Mouse (Mus musculus) right cerebral cortex, postnatal 36 days (tissue): ENCODE data around the gene Zfp775.

Source experiments
- DNase-seq, 2 experiments: peaks; one replicate each; pipeline ENCODE4 v3.0.0; 2022; ENCODE audit warnings: low spot score in 2 of 2, mixed read lengths in 1 of 2

Gene Zfp775

DNA sequence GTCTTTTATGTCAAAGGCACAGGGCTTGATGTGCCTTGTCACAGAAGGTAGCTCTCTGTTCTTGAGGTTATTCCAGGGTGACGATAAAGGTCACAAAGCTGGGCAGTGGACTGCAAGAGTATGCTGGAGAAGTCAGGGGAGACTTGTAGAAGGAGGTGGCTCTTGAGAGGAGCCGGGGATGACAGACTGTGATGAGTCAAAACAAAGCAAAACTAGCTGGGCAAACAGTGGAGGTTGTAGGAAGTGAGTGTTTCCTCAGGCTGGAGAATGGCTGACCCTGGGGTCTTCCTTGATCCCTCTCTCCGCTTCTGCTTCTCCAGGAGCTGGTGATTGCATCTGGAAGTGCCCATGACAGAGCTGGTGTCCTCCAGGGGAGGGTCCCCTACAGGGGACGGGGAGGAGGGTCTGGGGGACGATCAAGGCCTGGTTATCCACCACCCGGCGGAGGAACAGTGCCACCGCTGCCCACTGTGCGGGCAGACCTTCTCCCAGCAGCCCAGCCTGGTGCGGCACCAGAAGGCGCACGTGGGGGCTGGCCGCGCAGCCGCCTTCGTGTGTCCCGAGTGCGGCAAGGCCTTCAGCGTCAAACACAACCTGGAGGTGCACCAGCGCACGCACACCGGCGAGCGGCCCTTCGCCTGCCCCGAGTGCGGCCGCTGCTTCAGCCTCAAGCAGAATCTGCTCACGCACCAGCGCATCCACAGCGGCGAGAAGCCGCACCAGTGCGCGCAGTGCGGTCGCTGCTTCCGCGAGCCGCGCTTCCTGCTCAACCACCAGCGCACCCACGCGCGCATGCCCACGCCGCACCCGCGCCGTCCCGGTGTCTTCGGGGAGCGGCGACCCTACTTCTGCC is 27.2 kb downstream of the Zfp775 start:
- peak; percentile 44 to 51 for DNase-seq

DNA sequence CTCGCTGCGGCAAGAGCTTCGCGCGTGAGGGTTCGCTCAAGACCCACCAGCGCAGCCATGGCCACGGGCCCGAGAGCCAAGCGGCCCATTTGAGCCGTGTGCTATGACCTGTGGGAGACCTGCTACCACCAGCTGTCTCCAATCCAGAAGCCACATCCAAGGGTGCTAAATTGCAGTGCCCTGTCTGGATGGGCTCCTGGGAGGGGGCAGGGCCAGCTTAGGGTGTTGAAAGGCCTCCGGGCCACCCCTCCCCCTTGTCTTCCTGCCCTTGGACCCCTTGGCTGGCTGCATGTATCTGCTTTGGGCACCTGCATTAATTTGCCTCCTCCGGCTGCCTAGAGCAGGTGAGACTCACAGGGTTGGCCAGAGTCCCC is 27.8 kb downstream of the Zfp775 start:
- no peak for DNase-seq

DNA sequence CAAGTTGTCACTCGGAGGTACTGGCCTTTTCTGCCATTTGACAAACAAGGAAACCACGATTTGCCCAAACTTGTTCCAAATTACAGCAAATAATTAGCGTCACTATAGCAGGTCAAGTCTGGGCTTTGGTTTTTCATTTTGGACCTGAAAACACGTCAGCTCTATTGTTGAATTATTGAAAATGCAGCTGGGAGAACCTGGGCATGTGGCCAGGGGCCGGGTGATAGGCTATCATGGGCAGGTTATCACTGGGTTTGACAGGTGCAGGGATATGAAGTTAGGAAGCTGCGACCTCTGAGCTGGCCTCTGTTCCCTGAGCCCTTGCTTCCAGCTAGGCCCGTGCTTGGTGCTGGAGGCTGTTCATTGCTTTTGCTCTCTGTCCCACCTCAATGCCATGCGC is 29.0 kb downstream of the Zfp775 start:
- DNase-seq: no peak

DNA sequence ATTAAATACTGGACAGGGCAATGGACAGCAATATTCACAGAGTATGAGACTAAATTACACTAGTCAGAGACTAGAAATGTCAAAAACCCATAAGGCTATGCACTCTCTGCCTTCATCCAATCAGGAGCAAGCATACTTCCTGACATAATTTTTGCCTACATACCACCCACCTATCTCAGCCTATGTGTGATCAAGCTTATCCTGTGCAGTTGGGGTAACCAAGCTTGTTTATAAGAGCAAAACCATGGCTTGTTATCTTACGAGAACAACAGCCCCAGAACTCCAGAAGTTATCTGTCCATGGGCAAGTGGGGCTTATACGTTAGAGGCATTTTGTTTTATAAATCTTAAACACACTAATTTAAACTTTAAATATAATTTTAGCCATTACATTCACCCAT is 33.2 kb downstream of the Zfp775 start:
- no peak for DNase-seq

DNA sequence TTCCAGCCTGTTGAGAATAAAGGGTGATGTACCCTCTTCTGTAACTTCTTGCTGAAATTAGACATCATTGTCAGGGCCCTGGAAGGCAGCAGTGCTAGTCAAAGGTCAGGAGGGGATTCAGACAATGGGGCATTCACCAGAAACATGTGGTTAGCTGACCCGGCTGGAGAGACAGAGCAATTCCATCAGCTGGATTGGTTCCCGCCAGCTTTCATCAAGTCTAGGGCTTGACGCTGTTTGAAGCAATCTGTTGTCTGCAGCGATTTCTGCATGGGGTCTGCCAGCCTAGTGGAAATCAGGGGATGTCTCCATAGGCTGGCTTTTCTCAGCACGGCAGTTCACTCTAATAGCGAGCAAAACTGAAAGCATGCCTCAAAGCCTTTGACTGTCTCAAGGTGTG is 34.7 kb downstream of the Zfp775 start:
- DNase-seq: no peak

DNA sequence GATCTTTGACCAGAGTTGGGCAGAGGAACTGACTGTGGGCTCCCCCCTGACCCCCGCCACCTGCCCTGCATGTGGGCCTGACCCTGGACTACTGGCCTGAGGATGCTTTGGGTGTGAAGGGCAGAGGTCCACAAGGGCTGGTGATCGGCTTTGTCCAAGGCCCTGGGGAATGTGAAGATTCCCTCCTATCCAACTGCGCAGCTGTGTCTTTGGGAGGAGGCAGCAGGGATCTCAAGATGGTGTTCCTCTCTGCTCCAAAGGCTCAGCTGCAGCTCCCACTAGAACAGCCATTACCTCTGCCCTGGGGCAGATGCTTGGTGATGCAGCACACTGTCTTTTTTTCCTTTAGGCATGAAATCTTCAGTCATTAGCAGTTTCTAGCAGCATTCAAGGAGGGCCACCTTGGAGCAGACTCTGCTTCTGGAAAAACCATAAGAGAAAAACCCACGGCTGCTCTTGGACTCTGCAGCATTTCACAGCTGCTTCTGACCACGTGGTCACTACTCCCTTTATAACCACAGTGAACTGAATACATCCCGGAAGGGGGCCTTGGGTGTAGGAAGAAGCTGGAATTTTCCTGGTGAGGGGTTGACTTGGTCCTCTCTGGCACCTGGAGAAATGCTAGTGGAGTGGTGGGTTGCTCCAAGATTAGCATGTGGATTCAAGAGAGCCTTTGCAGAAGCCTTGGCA is 36.1 kb downstream of the Zfp775 start:
- no peak for DNase-seq

DNA sequence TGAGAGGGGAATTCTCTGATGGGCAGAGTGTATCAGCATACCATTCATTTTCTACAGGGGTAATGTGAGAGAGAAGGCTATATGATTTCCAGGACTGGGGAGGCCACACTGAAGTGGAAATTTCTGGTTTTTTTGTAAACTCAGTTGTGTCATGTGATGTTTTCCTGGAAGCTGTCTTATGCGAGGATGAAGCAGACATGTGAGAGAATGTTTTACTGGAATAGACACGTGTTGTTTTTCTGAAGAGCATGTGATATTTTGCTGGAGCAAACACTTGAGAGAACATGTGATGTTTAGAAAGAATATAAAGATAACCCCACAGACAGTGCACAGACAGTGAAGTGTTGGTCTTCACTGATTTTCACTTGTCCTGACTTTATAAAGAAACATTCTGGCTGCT is 36.7 kb downstream of the Zfp775 start:
- no peak for DNase-seq

DNA sequence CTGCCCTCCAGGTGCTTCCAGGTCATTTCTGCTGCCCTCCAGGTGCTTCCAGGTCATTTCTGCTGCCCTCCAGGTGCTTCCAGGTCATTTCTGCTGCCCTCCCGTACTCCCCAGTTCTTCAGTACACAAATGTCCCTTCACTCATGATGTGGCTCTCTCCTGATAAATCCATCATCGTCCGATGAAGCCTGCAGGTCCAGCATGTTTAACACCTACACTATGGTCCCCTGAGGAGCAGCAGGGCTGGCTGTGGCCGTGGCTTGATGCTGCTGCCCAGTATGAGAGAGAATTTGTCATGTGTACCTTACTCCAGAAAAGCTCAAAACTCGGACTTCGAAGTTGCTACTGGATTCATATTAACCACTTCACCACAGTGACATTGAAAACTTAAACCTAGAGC is 39.5 kb downstream of the Zfp775 start:
- no peak for DNase-seq

DNA sequence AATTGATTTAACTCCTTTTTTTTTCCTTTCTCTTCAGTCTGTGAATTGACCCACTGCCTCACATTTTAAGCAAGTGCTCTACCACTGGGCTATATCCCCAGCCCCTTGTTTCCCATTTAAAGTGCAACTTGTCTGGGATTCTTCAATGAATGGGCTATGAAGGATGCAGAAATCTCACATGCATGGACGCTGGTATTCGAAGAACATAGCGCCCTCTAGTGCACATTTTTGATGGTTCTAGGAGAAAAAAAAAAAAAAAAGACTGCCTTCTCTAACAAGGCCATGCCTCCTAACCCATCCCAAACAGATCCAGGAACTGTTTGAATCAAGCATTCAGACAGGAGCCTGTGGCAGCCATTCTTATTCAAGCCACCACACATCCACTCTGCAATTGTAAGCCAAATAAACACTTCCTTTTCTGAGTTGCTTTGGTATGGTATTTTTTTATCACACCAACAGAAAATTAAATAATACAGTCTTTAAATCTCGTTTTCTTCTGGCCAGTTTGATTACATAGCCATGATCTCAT is 41.0 kb downstream of the Zfp775 start:
- no peak for DNase-seq

DNA sequence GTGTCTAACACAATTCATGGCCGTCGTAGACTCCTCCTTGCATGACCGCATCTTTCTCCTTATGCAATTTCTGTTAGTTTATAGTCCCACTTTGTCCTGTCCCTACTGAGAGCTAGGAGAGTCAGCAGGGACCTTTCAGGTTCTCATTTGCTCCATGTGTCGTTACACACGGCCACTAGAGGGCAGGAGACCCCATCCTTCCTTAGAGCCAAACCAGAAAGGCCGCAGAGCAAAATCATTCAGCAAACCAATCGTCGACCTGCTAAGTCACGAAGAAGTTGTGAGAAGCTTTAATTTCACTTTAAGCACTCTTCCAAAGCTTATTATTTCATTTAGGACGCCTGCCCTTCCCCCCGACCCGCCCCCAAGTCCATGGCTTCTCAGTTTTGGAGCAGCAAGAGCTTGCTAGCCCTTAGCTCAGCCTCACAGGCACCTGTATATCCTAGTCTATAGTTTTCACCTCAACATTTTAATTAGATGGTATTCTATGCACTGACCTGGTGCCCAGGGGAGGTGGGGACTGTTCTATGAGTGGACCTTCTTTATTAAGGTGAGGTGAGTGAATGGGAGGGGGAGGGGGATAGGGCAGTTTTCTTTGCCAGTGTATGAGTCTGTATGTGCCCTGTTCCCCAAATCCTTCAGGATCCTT is 43.9 kb downstream of the Zfp775 start:
- DNase-seq: no peak

DNA sequence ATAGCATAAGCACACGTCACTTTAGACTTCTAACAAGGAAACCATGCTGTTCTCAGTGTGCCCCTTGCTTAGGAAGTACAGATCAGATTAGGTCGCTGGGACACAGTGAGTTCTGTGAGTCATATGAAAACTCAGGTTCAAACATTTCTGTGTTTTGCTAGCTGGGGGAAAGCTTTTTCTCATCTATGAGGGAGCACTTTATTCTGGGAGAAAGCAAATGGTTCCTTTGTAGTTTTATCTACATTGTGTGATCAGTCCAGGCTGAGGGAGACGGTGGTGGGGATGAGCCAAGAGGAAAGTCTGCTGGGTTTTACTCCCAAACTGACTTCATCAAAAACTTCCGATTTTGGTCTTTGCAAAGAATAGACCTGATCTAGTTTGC is 44.4 kb downstream of the Zfp775 start:
- DNase-seq: no peak

DNA sequence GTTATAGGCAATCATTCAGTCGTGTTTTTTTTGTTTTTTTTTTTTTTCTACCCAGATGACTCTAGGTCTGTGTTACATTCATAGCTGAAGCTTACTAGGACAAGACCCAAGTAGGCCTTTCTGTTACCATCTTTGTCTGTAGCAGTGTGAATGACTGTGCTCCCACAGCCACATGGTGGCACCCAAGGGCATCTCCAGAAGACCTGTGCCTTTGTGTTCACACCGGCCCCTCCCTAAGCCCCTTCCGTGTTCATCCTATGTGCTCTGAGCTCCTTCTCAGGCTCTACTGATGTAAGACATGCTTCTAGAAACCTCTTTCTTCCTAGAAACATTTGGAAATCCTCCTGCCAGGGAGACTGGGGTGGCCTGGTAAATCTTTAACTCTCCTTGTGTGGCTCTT is 45.1 kb downstream of the Zfp775 start, which contains the start of gene Gimap8:
TSS of gene Gimap8 (plus strand) at position 240 of the 400 bp plus-strand sequence.
- DNase-seq: no peak

DNA sequence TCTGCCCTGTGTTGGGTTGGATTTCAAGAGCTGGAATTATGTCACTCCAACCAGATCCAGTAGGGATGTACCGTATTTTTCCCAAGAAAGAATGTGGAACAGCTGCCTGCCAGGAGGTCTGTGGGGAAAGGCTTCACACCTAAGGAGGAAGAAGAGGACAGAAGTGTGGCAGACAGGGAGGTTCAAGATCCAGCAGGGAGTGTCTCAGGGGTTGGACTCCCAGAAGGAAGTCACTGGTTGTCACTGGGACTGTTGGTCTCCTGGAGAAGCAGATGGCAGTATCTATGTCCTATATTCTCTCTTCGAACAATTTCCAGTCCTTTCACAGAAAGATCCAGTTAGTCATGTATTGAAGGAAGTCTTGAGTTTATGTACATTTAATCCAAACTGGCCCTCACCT is 45.7 kb downstream of the Zfp775 start:
- no peak for DNase-seq

DNA sequence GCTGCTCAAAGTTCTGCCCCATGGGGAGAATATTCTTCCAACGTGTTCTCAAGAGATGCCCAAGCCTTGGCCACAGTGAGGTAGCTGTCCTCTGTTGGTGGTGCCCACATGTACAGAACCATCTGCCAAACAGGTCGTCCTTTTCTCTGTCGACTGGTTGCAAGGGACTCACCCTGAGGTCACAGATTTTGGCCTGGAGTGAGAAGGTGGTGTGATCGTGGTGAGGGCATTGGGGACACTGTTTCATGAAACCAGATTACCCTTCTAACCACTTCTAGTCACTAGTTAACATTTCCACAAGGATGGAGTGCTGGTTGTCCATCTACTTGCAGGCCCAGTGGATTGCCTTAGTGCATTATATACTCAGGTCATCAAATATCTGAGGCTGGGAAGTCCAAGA is 46.9 kb downstream of the Zfp775 start:
- DNase-seq: no peak

DNA sequence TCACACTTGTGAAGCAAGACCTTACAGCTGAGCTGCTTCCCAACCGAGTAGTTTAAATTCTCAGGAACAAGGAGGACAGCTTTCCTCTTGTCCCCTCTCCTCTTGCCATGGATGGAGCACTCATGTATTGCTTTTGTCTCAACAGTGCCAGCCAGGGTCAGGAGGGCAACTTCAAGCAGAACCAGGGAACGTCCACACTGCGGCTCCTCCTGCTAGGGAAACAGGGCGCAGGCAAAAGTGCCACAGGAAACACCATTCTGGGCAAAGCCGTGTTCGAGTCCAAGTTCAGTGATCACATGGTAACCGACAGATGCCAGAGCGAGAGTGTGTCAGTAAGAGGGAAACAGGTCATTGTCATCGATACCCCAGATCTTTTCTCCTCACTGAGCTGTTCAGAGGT is 48.2 kb downstream of the Zfp775 start:
- DNase-seq: no peak

DNA sequence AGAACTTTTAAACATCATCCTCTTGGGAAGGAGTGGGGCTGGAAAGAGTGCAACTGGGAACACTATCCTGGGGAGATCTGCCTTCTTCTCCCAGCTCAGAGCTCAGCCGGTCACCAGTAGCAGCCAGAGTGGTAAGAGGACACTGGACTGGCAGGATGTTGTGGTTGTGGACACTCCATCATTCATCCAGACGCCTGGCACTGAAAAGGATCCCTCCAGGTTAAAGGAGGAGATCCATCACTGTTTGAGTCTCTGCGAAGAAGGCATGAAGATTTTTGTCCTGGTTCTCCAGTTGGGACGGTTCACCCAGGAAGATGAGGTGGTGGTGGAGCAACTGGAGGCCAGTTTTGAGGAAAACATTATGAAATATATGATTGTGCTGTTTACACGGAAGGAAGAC is 56.9 kb downstream of the Zfp775 start:
- DNase-seq: no peak

DNA sequence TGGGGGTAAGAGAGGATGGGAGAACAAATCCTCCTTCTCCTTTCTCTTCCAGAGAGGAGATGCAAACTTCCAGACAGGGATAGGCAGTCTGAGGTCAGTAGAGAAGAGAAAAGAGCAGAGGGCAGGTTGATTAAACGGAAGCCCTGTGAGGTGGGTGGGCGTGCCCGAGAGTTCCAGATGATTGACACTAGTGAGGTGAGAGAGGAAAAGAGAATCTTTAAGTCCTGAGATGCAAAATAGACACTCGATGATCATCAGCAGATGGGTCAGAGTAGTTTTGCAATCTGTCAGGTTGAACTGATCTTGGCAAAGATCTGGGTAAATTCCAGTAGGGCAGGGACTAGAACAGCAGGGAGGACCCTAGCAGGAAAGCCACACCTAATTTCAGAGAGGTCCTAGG is 62.9 kb downstream of the Zfp775 start:
- no peak for DNase-seq

DNA sequence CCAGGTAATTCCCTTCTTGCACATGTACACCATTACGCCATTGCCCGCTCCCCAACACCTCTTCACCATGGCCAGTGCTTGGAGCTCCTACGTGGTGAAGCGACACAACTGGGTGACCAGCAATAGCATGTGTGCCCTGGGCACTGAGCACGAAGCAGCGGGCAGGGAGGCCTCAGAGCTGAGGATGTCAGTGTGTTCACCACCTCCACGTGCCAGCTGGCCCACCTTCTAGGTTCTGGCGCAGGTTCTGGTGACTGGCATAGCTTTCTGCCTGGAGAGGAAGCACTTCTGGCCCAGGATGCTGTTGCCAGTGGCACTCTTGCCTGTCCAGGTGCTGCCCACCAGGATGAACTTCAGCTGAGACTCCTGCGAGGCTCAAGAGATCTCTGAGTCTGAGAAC is 63.6 kb downstream of the Zfp775 start:
- no peak for DNase-seq

DNA sequence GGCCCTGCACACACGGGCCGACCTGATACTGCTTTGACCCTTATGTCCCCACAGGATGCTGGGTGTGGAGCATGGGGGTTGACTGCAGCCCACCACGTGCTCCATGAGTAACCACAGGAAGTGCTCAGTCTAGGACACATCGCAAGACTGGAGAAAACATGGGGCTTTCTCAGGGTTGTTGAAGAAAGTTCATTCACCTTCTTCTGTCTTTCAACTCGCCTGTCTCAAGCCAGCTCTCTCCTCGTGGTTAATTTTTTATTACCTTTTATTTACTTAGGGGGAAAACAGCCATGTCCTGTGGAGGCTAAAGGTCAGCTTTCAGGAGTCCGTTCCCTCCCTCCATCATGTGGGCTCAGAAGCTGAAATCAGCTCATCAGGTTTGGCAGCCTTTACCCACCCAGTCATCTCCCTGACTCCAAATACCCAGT is 64.3 kb downstream of the Zfp775 start:
- no peak for DNase-seq

DNA sequence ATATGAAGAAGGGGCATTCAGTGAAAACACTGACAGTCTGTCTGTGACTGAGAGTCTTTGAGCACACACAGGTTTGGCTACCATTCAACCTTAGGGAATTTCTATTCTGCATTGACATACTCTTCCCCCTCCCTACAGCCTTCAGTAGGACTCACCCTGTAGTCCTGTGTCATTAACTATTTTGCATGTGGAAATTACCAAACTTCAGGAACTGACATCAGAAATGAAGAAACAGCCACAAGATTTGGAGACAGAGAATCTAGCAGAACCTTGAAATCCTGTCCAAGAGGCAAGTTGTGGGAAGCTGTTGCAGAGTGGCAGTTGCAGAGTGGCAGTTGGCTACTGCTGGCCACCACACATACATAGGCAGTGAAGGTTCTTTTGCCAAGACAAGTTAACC is 66.2 kb downstream of the Zfp775 start:
- DNase-seq: no peak

DNA sequence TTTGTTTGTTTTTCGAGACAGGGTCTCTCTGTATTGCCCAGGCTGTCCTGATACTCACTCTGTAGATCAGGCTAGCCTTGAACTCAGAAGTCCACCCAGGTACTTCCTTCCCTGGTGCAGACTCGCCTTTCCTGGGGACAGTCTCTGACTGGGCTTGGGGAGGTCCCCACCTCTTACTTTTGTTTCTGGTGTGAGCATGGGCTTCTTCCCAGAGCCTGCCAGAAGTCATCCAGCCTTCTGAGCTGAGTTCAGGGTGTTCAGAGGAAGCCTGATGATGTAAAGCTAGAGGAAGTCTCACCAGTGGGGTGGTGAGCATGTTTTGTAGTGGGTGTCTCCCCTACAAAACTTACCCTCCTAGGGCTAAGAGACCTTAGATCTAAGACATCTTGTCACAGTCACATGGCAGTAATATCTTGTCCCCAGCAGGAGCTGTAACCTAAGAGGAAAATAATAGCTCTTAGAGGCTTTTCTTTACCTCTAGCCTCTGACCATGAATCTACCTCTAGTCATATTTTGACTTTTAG is 67.6 kb downstream of the Zfp775 start:
- no peak for DNase-seq
